Mouse (Mus musculus): ENCODE measurements around the gene Tepp. TPM values are rescaled to one million over a fixed set of nuclear protein-coding genes. Genes with fewer than 3 reads are reported as not detected.
A peak's percentile ranks its signal among the peaks of the same experiment; 100 is the strongest.

The Tepp gene
- polyA plus RNA-seq, 1 experiment, result not detected

DNA sequence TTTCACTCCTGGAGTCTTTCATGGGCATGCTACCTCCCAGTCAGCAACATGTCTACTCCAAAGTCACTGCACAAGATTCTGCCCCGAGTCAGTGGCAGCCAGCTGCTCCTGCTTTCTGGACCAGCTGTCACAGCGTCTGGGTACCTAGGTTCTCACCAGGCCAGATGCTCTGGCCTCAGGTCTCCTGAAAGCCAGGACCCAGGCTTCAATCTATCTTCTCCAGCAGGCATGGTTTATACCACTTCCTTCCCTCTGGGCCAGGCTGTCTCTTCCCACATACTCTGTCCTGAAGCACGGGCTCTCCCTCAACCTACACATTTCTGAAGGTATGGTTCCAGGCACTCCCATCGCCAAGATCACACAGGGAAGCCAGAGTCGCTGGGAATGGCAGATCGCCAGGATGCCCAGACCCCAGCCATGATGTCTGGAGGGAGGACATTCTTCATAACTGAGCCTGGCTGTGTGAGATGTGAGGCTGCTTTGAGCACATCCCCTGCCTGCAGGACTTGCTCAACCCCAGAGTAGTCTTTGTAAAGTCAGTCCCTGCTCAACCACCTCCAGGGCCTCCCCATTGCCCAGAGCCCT lies 21.2 kb upstream of the Tepp start:
- TF ChIP-seq CTCF (IDR thresholded peaks at IDR 0.05; ENCODE audit: low read depth, low read length), result no peak
- no peak for TF ChIP-seq EP300 (IDR thresholded peaks at IDR 0.05; ENCODE audit: insufficient read depth, low read depth, low read length)
- TF ChIP-seq POLR2A (IDR thresholded peaks at IDR 0.05; ENCODE audit: insufficient read depth, low read length), result no peak
- H3K27ac ChIP-seq (ENCODE audit: insufficient read depth, low read length), result no peak overlapping the region

DNA sequence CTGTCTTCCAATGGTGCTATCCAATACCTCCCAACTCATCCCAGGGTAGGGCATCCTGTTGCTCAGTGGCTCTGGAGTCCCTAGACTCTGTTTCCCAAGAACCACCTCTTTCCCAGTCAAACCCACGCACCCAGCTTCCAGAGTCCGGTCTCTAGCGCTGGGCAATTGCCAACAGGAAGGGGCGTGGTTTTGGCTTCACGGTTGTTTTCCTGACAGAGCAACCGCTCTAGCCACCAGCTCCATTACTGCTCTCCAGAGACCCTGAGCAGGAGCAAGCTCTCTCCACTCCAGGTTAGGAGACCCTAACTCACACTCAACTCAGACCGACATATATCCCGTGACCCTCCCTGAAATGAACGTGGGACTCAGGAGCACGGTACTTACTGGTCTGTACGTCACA lies 17.2 kb upstream of the Tepp start:
- H3K9ac ChIP-seq (ENCODE audit: low read depth, poor library complexity, severe bottlenecking), result no peak overlapping the region
- no peaks in the 10 kb centered on the region for H3K4me1 ChIP-seq (ENCODE audit: control insufficient read depth, insufficient read depth, low read length)
- H3K27me3 ChIP-seq (ENCODE audit: control insufficient read depth, insufficient read depth, low read length, poor library complexity, severe bottlenecking), result no peaks in the 10 kb centered on the region
- no peak overlapping the region for H3K27ac ChIP-seq (ENCODE audit: insufficient read depth, low read length)
- H3K4me3 ChIP-seq (ENCODE audit: low read depth, low read length), result no peak overlapping the region
- H3K36me3 ChIP-seq (ENCODE audit: control insufficient read depth, insufficient read depth, low read length, poor library complexity, severe bottlenecking), result no peaks in the 10 kb centered on the region
- TF ChIP-seq CTCF (IDR thresholded peaks at IDR 0.05; ENCODE audit: low read depth, low read length), result no peak
- H3K9me3 ChIP-seq (replicated peaks; ENCODE audit: control insufficient read depth, insufficient read depth, low read length, poor library complexity, severe bottlenecking), result no peaks in the 10 kb centered on the region

More for the DNA sequence above, 21.2 kb upstream of the Tepp start:
- no peak overlapping the region for H3K9ac ChIP-seq (ENCODE audit: low read depth, poor library complexity, severe bottlenecking)
- H3K27me3 ChIP-seq (ENCODE audit: control insufficient read depth, insufficient read depth, low read length, poor library complexity, severe bottlenecking), result no peaks in the 10 kb centered on the region
- H3K36me3 ChIP-seq (ENCODE audit: control insufficient read depth, insufficient read depth, low read length, poor library complexity, severe bottlenecking), result no peaks in the 10 kb centered on the region
- H3K4me1 ChIP-seq (ENCODE audit: control insufficient read depth, insufficient read depth, low read length), result no peaks in the 10 kb centered on the region
- no peaks in the 10 kb centered on the region for H3K9me3 ChIP-seq (replicated peaks; ENCODE audit: control insufficient read depth, insufficient read depth, low read length, poor library complexity, severe bottlenecking)
- no peak overlapping the region for H3K4me3 ChIP-seq (ENCODE audit: low read depth, low read length)

- no peaks in the 10 kb centered on the region for H3K27me3 ChIP-seq (ENCODE audit: control insufficient read depth, insufficient read depth, low read length, poor library complexity, severe bottlenecking)
- H3K36me3 ChIP-seq (ENCODE audit: control insufficient read depth, insufficient read depth, low read length, poor library complexity, severe bottlenecking), result no peaks in the 10 kb centered on the region
- TF ChIP-seq EP300 (IDR thresholded peaks at IDR 0.05; ENCODE audit: insufficient read depth, low read depth, low read length) (no peak), CTCF (IDR thresholded peaks at IDR 0.05; ENCODE audit: low read depth, low read length) (no peak), POLR2A (IDR thresholded peaks at IDR 0.05; ENCODE audit: insufficient read depth, low read length) (no peak)
- H3K9me3 ChIP-seq (replicated peaks; ENCODE audit: control insufficient read depth, insufficient read depth, low read length, poor library complexity, severe bottlenecking), result no peaks in the 10 kb centered on the region
- H3K4me3 ChIP-seq (ENCODE audit: low read depth, low read length), result no peak overlapping the region
- H3K9ac ChIP-seq (ENCODE audit: low read depth, poor library complexity, severe bottlenecking), result no peak overlapping the region
- no peaks in the 10 kb centered on the region for H3K4me1 ChIP-seq (ENCODE audit: control insufficient read depth, insufficient read depth, low read length)
- H3K27ac ChIP-seq (ENCODE audit: insufficient read depth, low read length), result no peak overlapping the region
Observed at GRCm38 (mm10) chr8:95293891-95294290, 16.5 kb upstream of the Tepp start.

GRCm38 (mm10) chr8:95302410-95302809 lies 8.0 kb upstream of the Tepp start:
- H3K9me3 ChIP-seq (replicated peaks; ENCODE audit: control insufficient read depth, insufficient read depth, low read length, poor library complexity, severe bottlenecking), result no peaks in the 10 kb centered on the region
- H3K4me1 ChIP-seq (ENCODE audit: control insufficient read depth, insufficient read depth, low read length), result no peaks in the 10 kb centered on the region
- H3K27ac ChIP-seq (ENCODE audit: insufficient read depth, low read length), result no peak overlapping the region
- H3K9ac ChIP-seq (ENCODE audit: low read depth, poor library complexity, severe bottlenecking), result no peak overlapping the region
- no peak for TF ChIP-seq POLR2A (IDR thresholded peaks at IDR 0.05; ENCODE audit: insufficient read depth, low read length)
- peak; percentile 50 for TF ChIP-seq CTCF (IDR thresholded peaks at IDR 0.05; ENCODE audit: low read depth, low read length)
- no peak for TF ChIP-seq EP300 (IDR thresholded peaks at IDR 0.05; ENCODE audit: insufficient read depth, low read depth, low read length)
- no peak overlapping the region for H3K4me3 ChIP-seq (ENCODE audit: low read depth, low read length)
- no peaks in the 10 kb centered on the region for H3K36me3 ChIP-seq (ENCODE audit: control insufficient read depth, insufficient read depth, low read length, poor library complexity, severe bottlenecking)
- H3K27me3 ChIP-seq (ENCODE audit: control insufficient read depth, insufficient read depth, low read length, poor library complexity, severe bottlenecking), result no peaks in the 10 kb centered on the region

DNA sequence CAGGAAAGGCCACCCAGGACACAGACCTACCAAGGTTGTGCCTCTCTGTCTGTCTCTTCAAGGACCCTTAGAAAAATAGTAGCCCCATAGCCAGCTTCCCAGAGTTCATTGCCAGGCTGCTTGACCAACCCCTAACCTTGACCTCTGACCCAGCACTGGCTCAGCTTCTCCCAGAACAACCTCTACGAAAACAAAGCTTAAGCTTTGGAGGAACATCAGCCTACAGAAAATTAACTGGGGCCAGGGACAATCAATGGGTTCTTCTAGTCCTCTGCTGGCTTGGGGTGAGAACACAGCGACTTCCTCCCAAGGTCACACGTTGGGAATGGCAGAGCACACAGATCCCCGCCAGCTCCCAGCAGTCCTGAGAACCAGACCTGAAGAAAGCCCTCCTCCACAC lies 4.8 kb upstream of the Tepp start:
- H3K36me3 ChIP-seq (ENCODE audit: control insufficient read depth, insufficient read depth, low read length, poor library complexity, severe bottlenecking), result no peaks in the 10 kb centered on the region
- no peak overlapping the region for H3K4me3 ChIP-seq (ENCODE audit: low read depth, low read length)
- H3K27me3 ChIP-seq (ENCODE audit: control insufficient read depth, insufficient read depth, low read length, poor library complexity, severe bottlenecking), result no peaks in the 10 kb centered on the region
- no peak for TF ChIP-seq CTCF (IDR thresholded peaks at IDR 0.05; ENCODE audit: low read depth, low read length)
- no peak for TF ChIP-seq EP300 (IDR thresholded peaks at IDR 0.05; ENCODE audit: insufficient read depth, low read depth, low read length)
- TF ChIP-seq POLR2A (IDR thresholded peaks at IDR 0.05; ENCODE audit: insufficient read depth, low read length), result no peak
- no peak overlapping the region for H3K27ac ChIP-seq (ENCODE audit: insufficient read depth, low read length)
- no peaks in the 10 kb centered on the region for H3K9me3 ChIP-seq (replicated peaks; ENCODE audit: control insufficient read depth, insufficient read depth, low read length, poor library complexity, severe bottlenecking)
- H3K4me1 ChIP-seq (ENCODE audit: control insufficient read depth, insufficient read depth, low read length), result no peaks in the 10 kb centered on the region
- H3K9ac ChIP-seq (ENCODE audit: low read depth, poor library complexity, severe bottlenecking), result no peak overlapping the region

- no peaks in the 10 kb centered on the region for H3K27me3 ChIP-seq (ENCODE audit: control insufficient read depth, insufficient read depth, low read length, poor library complexity, severe bottlenecking)
- H3K27ac ChIP-seq (ENCODE audit: insufficient read depth, low read length), result no peak within 1 kb of the TSS
- no peaks in the 10 kb centered on the region for H3K9me3 ChIP-seq (replicated peaks; ENCODE audit: control insufficient read depth, insufficient read depth, low read length, poor library complexity, severe bottlenecking)
- no peak within 1 kb of the TSS for H3K4me3 ChIP-seq (ENCODE audit: low read depth, low read length)
- TF ChIP-seq EP300 (IDR thresholded peaks at IDR 0.05; ENCODE audit: insufficient read depth, low read depth, low read length) (no peak), CTCF (IDR thresholded peaks at IDR 0.05; ENCODE audit: low read depth, low read length) (no peak), POLR2A (IDR thresholded peaks at IDR 0.05; ENCODE audit: insufficient read depth, low read length) (no peak)
- no peaks in the 10 kb centered on the region for H3K4me1 ChIP-seq (ENCODE audit: control insufficient read depth, insufficient read depth, low read length)
- no peak within 1 kb of the TSS for H3K9ac ChIP-seq (ENCODE audit: low read depth, poor library complexity, severe bottlenecking)
- H3K36me3 ChIP-seq (ENCODE audit: control insufficient read depth, insufficient read depth, low read length, poor library complexity, severe bottlenecking), result no peaks in the 10 kb centered on the region
Observed at GRCm38 (mm10) chr8:95306431-95306830, 3.9 kb upstream of the Tepp start, which contains the start of gene Cngb1. Cngb1 (minus strand) TSS chr8:95306585.

All from ES-Bruce4 (cell line).